Mouse (Mus musculus): ENCODE results near the gene Tmem164. TPM values are rescaled to one million over a fixed set of nuclear protein-coding genes. Genes with fewer than 3 reads are reported as not detected.

Gene Tmem164
- polyA plus RNA-seq, 1 experiment from 2014 or later = 53.4 TPM

DNA sequence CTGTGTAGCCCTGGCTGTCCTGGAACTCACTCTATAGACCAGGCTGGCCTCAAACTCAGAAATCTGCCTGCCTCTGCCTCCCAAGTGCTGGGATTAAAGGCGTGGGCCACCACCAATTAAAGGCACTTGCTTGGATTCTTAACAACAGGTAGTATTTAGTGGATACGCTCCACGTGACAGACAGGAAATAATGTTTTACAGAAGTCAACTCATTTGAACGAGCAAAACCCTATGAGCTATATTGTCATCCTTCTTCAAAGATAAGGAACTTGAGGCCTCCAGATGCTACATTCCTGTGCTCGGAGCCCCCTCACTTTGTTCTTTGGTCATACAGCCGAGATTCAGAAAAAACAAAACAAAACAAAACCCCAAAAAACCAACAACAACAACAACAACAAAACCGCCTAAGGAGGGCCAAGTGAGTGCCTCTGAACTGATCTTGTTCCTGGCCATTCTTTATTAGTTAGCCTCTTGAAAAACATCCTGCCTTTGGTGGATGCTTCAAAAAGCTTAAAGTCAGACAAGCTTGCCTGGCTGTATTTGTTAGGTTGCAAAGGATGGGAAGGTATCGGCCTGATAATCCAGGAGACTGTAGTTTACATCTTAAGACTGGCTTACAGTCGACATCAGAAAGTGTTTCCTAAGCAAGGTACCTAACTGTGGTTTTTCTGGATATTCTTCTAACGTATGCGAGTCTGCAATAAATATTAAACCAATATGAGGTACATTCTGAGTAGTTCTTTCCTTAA lies 1.5 kb upstream of the Tmem164 start:
- Histone ChIP-seq H3K27ac (replicated peaks) (peak overlapping the region; percentile 95), H3K4me1 (peaks cover 36% of the 10 kb centered on the region), H3K36me3 (no peaks in the 10 kb centered on the region), H3K9me3 (replicated peaks) (no peaks in the 10 kb centered on the region), H3K27me3 (ENCODE audit: low read depth, poor library complexity, severe bottlenecking) (peaks cover 99% of the 10 kb centered on the region), H3K4me3 (peak overlapping the region; percentile 68)
- WGBS = 45% methylated on average over 11 of the region's 11 CpGs
- no peak for DNase-seq (ENCODE audit: low spot score)

DNA sequence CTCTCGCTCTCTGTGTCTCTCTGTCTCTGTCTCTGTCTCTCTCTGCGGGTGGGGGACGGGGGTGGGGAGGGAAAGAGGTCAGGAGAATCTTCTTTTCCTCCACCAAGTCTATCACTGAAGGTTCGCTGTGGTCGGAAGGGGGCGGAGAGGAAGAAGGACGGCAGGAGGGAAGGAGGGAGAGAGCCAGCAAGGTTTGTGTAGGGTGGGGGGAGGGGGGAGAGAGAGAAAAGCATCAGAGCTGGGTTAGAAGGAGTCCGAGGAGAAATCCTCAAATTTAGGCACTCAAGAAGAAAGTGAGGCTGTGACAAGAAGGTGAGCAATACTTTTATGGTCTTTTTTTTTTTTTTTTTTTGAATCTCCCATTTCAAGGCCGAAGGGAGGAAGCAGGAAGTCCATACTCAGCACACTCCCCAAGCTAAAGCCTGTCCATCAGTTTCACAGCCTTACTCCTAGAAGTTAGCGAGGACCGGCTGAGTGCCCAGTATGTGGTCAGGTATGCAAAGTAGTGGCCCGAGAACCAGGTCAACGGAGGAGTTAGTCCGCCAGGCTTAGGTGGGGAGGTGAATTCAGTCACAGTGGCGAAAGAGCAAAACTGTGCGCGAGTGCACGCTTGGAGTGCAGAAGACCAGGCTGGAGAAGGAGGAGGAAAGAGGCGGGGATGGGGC lies 683 bp upstream of the Tmem164 start:
- Histone ChIP-seq H3K27me3 (ENCODE audit: low read depth, poor library complexity, severe bottlenecking) (peaks cover 99% of the 10 kb centered on the region), H3K4me1 (peaks cover 44% of the 10 kb centered on the region), H3K9me3 (replicated peaks) (no peaks in the 10 kb centered on the region), H3K27ac (replicated peaks) (peak overlapping the region; percentile 95), H3K36me3 (no peaks in the 10 kb centered on the region), H3K4me3 (peak overlapping the region; percentile 68)
- 16% methylated on average over 17 of the region's 19 CpGs for WGBS
- peak; percentile 31 for DNase-seq (ENCODE audit: low spot score)

DNA sequence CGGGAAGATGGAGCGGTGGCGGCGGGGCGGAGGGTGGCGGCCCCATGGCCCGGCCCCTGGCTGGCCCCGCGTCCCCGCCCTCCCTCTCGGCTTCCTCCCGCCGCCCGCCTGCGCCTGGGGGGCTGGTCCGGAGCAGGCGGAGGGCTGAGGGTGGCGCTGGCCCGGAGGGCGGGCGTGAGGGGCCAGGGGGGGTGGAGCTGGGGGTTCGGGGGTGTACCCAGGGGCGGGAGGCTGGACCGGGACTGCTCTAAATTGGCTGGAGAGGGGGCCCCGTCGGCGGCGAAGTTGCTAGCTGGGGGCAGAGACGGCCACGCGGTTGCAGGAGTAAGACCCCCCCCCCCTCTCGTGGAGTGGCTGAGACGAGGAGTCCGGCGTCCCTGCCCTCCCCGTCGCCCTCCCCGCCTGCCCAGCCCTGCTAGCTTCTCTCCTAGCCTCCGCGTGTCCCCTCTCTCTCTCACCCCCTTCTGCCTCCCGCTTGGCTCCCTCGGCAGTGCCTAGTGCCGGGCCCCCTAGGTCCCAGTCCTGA lies 473 bp downstream of the Tmem164 start:
- Histone ChIP-seq H3K27ac (replicated peaks) (peak overlapping the region; percentile 95), H3K4me3 (peak overlapping the region; percentile 68), H3K27me3 (ENCODE audit: low read depth, poor library complexity, severe bottlenecking) (peaks cover 99% of the 10 kb centered on the region), H3K9me3 (replicated peaks) (no peaks in the 10 kb centered on the region), H3K36me3 (no peaks in the 10 kb centered on the region), H3K4me1 (peaks cover 55% of the 10 kb centered on the region)
- 14% methylated on average over 12 of the region's 43 CpGs for WGBS
- peak; percentile 61 for DNase-seq (ENCODE audit: low spot score)

DNA sequence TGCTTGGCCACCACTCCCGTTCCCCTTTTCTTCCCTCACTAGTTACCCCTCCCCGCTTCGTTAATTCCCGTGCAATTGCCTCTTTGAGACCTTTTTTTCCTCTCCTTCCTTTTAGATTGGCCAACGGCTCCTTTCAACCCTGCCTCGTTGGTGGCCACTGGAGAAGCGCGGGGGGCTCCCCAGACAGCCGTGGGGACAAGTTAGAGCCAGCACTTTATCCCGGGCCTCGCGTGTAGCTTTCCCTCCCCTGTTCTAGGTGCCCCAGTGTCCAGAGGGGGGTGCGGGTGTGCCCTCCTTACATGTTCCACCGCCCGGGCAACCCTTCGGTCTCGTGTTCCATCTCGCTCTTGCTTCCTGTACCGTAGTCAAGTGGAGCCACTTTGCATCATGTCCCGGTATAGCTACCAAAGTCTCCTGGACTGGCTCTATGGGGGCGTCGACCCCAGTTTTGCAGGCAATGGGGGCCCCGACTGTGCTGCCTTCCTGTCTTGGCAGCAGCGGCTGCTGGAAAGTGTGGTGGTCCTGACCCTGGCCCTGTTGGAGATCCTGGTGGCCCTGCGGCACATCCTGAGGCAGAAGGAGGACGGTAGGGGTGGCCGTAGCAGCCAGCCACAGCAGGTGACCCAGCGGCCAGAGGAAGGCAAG lies 1.1 kb downstream of the Tmem164 start:
- H3K27me3 ChIP-seq (ENCODE audit: low read depth, poor library complexity, severe bottlenecking) = peaks cover 99% of the 10 kb centered on the region
- H3K36me3 ChIP-seq = no peaks in the 10 kb centered on the region
- no peaks in the 10 kb centered on the region for H3K9me3 ChIP-seq (replicated peaks)
- H3K4me3 ChIP-seq = peak overlapping the region; percentile 68
- H3K27ac ChIP-seq (replicated peaks) = peak overlapping the region; percentile 95
- 18% methylated on average over 28 of the region's 28 CpGs for WGBS
- DNase-seq (ENCODE audit: low spot score) = peak; percentile 37
- peaks cover 61% of the 10 kb centered on the region for H3K4me1 ChIP-seq

DNA sequence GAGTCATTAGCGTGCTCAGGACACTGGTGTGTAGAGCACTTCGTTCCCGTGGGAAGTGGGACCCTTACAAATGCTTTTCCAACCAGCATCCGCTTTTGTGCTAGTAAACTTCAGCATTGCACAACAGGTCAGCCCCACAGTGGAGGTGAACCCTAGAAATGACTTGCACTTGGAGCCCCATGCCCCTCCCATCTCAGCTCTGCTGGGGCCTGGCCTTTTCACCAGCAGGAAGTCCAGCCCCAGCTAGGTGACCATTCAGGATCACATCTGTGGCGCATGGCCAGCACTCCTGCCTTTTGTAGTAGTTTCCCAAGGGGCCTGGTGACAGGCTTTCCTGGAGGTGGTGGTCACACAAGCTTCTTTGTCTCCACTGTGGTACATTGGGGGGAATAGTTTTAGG lies 1.8 kb downstream of the Tmem164 start:
- Histone ChIP-seq H3K4me1 (peaks cover 66% of the 10 kb centered on the region), H3K36me3 (no peaks in the 10 kb centered on the region), H3K4me3 (peak overlapping the region; percentile 68), H3K27ac (replicated peaks) (peak overlapping the region; percentile 95; the same call in 1 of the 2 replicates), H3K27me3 (ENCODE audit: low read depth, poor library complexity, severe bottlenecking) (peaks cover 99% of the 10 kb centered on the region), H3K9me3 (replicated peaks) (no peaks in the 10 kb centered on the region)
- 54% methylated on average over 5 of the region's 5 CpGs for WGBS
- DNase-seq (ENCODE audit: low spot score) = no peak

DNA sequence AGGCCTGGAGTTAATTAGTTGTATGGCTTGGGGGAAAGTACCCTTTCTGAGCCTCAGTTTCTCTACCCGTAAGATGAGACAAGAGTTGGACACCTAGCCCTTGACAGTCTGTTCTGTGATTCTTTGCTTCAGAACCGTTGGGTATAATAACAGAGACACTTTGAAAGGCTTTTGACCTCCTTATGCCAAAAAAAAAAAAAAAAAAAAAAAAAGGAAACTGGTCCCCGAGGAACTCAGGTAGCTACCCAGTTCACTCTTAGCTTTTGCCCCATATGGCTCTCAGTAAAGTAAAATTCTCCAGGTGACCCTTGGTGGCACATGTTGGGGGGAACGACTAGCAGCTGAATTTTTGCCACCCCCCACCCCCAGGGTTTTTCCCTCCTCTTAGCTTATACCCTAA lies 3.5 kb downstream of the Tmem164 start:
- Histone ChIP-seq H3K9me3 (replicated peaks) (no peaks in the 10 kb centered on the region), H3K4me1 (peaks cover 63% of the 10 kb centered on the region), H3K27ac (replicated peaks) (no peak overlapping the region), H3K4me3 (peak overlapping the region; percentile 68; the same call in 1 of the 2 replicates), H3K27me3 (ENCODE audit: low read depth, poor library complexity, severe bottlenecking) (peaks cover 99% of the 10 kb centered on the region), H3K36me3 (no peaks in the 10 kb centered on the region)
- 31% methylated on average over 4 of the region's 4 CpGs for whole genome bisulfite sequencing
- no peak for DNase-seq (ENCODE audit: low spot score)

DNA sequence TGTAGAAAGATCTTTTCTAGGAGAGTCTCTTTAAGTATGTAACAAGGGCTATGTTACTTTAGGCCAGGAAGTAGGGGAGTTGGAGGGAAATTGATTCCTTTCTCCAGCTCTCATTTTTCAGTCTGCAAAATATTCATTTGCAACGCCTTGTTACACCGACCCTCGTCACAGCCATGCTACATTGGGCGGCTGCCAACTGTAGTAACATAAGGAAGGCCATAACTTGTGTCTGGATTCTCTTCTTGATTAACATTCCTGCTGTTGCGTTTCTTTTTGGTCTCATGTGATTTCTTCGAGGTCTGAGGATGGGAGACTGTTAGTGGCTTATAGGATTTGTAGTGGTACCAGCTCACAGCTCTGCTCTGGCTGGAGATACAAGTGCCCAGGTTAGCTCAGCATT lies 4.5 kb downstream of the Tmem164 start:
- no peaks in the 10 kb centered on the region for H3K9me3 ChIP-seq (replicated peaks)
- 0 out of 2 replicates have a peak, but pooled peaks cover 6% of the 10 kb centered on the region for H3K36me3 ChIP-seq
- 82% methylated on average over 6 of the region's 6 CpGs for WGBS
- no peak overlapping the region for H3K27ac ChIP-seq (replicated peaks)
- DNase-seq (ENCODE audit: low spot score) = no peak
- H3K4me3 ChIP-seq = no peak overlapping the region
- H3K27me3 ChIP-seq (ENCODE audit: low read depth, poor library complexity, severe bottlenecking) = peaks cover 96% of the 10 kb centered on the region
- H3K4me1 ChIP-seq = peaks cover 56% of the 10 kb centered on the region

DNA sequence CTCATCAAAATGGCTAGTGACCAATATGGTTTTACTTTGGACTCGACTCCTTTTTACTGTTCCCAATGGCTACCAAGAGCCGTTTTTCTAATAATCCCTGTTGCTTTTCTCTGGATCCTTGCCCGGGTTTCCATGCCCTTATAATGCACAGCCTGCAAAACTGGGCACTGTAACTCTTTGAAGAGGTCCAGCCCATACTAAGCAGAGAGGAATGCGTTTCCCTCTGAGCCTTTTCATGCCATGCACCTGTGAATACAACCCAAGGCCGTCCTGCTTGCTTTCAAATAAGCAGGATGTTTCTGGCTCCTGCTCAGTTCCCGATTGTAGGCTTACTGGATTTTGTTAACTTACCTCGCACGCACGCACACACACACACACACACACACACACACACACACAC lies 7.3 kb downstream of the Tmem164 start:
- 0 out of 2 replicates have a peak, but pooled peaks cover 11% of the 10 kb centered on the region for H3K36me3 ChIP-seq
- 93% methylated on average over 9 of the region's 9 CpGs for WGBS
- H3K9me3 ChIP-seq (replicated peaks) = no peaks in the 10 kb centered on the region
- no peak overlapping the region for H3K27ac ChIP-seq (replicated peaks)
- peaks cover 89% of the 10 kb centered on the region for H3K27me3 ChIP-seq (ENCODE audit: low read depth, poor library complexity, severe bottlenecking)
- no peak overlapping the region for H3K4me3 ChIP-seq
- peaks cover 44% of the 10 kb centered on the region for H3K4me1 ChIP-seq
- DNase-seq (ENCODE audit: low spot score) = no peak

DNA sequence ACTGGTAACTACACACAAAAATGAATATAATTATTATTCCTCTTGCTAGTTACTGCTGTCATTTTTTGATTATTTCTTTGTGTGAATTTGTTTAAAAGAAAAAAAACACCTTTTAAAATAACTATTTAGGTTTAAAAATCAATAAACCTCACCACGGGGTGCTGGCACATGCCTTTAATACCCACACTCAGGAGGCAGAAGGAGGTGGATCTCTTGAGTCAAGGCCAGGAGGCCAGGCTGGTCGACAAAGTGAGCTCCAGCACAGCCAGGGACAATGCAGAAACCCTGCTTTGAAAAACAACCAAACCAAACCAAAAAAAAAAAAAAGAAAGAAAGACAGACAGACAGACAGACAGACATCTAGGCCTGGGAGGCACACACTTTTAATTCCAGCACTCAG lies 12.1 kb downstream of the Tmem164 start:
- Histone ChIP-seq H3K27ac (replicated peaks) (no peak overlapping the region), H3K36me3 (peaks cover 21% of the 10 kb centered on the region), H3K4me3 (no peak overlapping the region), H3K27me3 (ENCODE audit: low read depth, poor library complexity, severe bottlenecking) (peaks cover 91% of the 10 kb centered on the region), H3K9me3 (replicated peaks) (no peaks in the 10 kb centered on the region), H3K4me1 (peaks cover 3% of the 10 kb centered on the region)
- whole genome bisulfite sequencing = 57% methylated on average over 2 of the region's 2 CpGs
- DNase-seq (ENCODE audit: low spot score) = no peak

DNA sequence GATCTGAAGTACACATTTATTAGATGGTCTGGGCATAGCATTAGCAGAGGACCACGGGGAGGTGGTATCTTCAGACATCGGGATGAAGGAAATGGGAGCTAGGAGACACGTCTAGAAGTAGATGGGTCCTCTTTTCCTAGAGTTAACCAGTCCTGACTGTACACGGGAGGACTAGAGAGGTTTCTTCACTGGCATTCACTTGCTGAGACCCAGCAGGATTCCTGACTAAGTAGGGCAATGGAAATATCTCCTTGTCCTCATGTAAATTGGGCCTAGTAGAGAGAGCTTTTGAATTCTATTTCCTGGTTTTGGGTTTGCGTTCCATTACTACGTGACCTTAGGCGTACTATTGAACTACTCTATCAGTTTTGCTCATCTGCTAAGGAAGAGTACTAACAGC lies 13.1 kb downstream of the Tmem164 start:
- peaks cover 3% of the 10 kb centered on the region for H3K4me1 ChIP-seq
- peaks cover 91% of the 10 kb centered on the region for H3K27me3 ChIP-seq (ENCODE audit: low read depth, poor library complexity, severe bottlenecking)
- H3K4me3 ChIP-seq = no peak overlapping the region
- H3K27ac ChIP-seq (replicated peaks) = no peak overlapping the region
- DNase-seq (ENCODE audit: low spot score) = no peak
- H3K9me3 ChIP-seq (replicated peaks) = no peaks in the 10 kb centered on the region
- whole genome bisulfite sequencing = 86% methylated on average over 7 of the region's 7 CpGs
- H3K36me3 ChIP-seq = peaks cover 21% of the 10 kb centered on the region

DNA sequence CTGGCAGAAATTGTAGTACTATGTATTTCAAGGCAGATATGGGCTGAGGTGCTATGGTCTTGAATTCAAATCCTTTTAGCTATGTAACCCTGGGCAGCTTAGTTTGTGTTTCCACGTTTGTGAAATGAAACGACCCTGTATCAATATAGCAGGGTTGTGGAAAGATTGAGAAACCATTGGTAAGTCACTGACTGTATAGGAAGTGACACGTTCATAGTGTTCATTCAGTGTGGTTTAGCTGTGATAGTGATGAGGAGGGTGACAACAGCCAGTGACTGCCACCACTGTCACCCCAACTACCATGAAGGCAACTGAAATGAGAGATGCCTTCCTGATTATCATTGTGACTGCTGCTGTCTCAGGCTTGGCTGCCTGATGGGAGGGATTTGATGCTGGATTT lies 13.7 kb downstream of the Tmem164 start:
- Histone ChIP-seq H3K27me3 (ENCODE audit: low read depth, poor library complexity, severe bottlenecking) (peaks cover 91% of the 10 kb centered on the region), H3K9me3 (replicated peaks) (no peaks in the 10 kb centered on the region), H3K4me3 (no peak overlapping the region), H3K4me1 (peaks cover 6% of the 10 kb centered on the region), H3K27ac (replicated peaks) (no peak overlapping the region), H3K36me3 (peaks cover 21% of the 10 kb centered on the region)
- no peak for DNase-seq (ENCODE audit: low spot score)
- 87% methylated on average over 3 of the region's 3 CpGs for WGBS

DNA sequence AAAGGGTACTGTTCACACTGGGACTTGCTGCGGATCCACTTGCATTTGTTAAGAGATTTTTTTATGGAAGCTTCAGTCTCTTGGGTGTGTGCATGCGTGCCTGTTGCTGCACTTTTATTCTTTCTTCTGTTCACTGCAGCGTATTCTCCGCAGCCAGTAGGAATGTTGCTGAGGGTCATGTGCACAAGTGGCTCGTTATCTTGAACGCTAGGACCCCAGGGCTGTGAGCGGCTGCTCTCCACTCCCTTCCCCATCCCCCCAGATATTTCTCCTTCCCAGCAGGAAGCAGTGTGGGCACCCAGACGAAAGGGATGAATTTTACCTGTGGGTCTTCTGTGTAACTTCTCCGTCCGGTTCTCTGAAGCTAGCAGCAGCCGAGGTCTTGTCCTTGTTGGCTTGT lies 15.6 kb downstream of the Tmem164 start:
- no peaks in the 10 kb centered on the region for H3K9me3 ChIP-seq (replicated peaks)
- WGBS = 83% methylated on average over 11 of the region's 11 CpGs
- no peak for DNase-seq (ENCODE audit: low spot score)
- H3K4me3 ChIP-seq = no peak overlapping the region
- peaks cover 13% of the 10 kb centered on the region for H3K36me3 ChIP-seq
- peaks cover 6% of the 10 kb centered on the region for H3K4me1 ChIP-seq
- no peak overlapping the region for H3K27ac ChIP-seq (replicated peaks)
- peaks cover 97% of the 10 kb centered on the region for H3K27me3 ChIP-seq (ENCODE audit: low read depth, poor library complexity, severe bottlenecking)
